Mouse (Mus musculus) hindbrain, postnatal 0 days (tissue): ENCODE data around the gene Ip6k1. TPM values are rescaled to one million over a fixed set of nuclear protein-coding genes. Genes with fewer than 3 reads are reported as not detected.

ENCODE experiments used
- ATAC-seq: fragments of 200-750 bp; cut with Nextera tagmentation; 2 replicates; pipeline ENCODE4 v1.8.0; 2017; ENCODE audit warnings: mild to moderate bottlenecking, moderate TSS enrichment, moderate library complexity
- DNase-seq: peaks from one replicate; pipeline ENCODE4 v3.0.0-alpha.2; 2015; ENCODE audit warnings: low spot score
- H3K27ac ChIP-seq: fragments of 300-500 bp; sonication (generic); 2 replicates; pipeline ENCODE4 v1.5.1; 2014; ENCODE audit warnings: mild to moderate bottlenecking
- H3K27me3 ChIP-seq: fragments of 300-500 bp; sonication (generic); 2 replicates; pipeline ENCODE4 v1.6.1; 2014; ENCODE audit warnings: low read length, mixed read lengths; ENCODE audit not compliant: insufficient read depth
- H3K36me3 ChIP-seq: fragments of 300-500 bp; sonication (generic); 2 replicates; pipeline ENCODE4 v1.6.1; 2014; ENCODE audit warnings: low read length, mixed read lengths; ENCODE audit not compliant: insufficient read depth
- H3K4me1 ChIP-seq: fragments of 300-500 bp; sonication (generic); 2 replicates; pipeline ENCODE4 v1.6.1; 2014; ENCODE audit warnings: antibody characterized with exemption, low read length, mixed read lengths; ENCODE audit not compliant: insufficient read depth
- H3K4me2 ChIP-seq: fragments of 300-500 bp; sonication (generic); 2 replicates; pipeline ENCODE4 v1.6.1; 2014; ENCODE audit warnings: low read depth, mild to moderate bottlenecking, low read length, moderate library complexity, mixed read lengths
- H3K4me3 ChIP-seq: fragments of 300-500 bp; sonication (generic); 2 replicates; pipeline ENCODE4 v1.5.1; 2014; ENCODE audit warnings: low read length
- H3K9ac ChIP-seq: fragments of 300-500 bp; sonication (generic); replicated peaks from 2 replicates; pipeline ENCODE4 v1.6.1; 2014; ENCODE audit warnings: mild to moderate bottlenecking, low read length, moderate library complexity, mixed read lengths
- H3K9me3 ChIP-seq: fragments of 300-500 bp; sonication (generic); 2 replicates; pipeline ENCODE4 v1.6.1; 2016; ENCODE audit warnings: low read length, mixed read lengths
- CTCF ChIP-seq: IDR thresholded peaks from 2 replicates; pipeline ENCODE4 v1.5.1; 2016; ENCODE audit warnings: antibody characterized with exemption, control low read depth, low read depth
- WGBS: fragments of 180-500 bp; shearing (Covaris S2); extraction: QIAGEN DNeasy Blood & Tissue Kit; methylation state at CpG from one replicate; pipeline ENCODE4 v1.1.7; 2014; 5-methylcytosine and 5-hydroxymethylcytosine counted together
- polyA plus RNA-seq: library from polyadenylated mRNA; unstranded; fragments of >200 nt; fragmentation: Nextera tagmentation; extraction: Ambion mirVana; gene quantifications from 2 replicates; pipeline ENCODE4 v1.2.1, GENCODE M21; 2015
- total RNA-seq: library from RNA; depleted of rRNA; stranded (reverse); fragments of >200 nt; gene quantifications from 2 replicates; pipeline ENCODE4 v1.2.3, GENCODE M21; 2014

Ip6k1 gene
- total and polyA plus RNA-seq, 2 experiments from 2014 or later, result 83.6 to 258 TPM

DNA sequence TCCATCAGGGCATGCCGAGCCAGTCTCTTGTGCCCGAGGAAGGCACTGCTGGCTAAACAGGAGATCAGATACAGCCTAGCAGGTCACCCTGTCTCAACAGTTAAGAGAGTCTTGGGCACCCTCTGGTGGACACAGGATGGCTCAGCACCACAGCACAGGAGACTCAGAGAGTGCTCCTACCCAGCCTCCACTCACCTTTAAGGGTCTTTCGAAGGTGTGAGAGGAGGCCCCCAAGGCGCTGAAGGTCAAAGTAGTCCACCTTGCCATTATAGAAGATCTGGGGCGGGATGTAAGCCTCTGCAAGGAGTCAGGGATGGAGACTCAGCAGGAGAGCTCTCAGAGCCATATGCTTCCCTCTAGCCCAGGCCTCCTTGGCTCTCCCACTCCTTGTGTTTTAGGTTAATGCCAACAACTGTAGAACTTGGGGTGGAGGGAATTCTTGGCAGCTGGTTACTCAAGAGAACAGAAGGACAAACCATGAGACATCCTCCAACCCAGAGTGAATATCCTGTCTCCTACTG is 63.2 kb downstream of the Ip6k1 start:
- peaks cover 31% of the 10 kb centered on the region for H3K36me3 ChIP-seq
- 31% methylated on average over 5 of the region's 5 CpGs for WGBS

DNA sequence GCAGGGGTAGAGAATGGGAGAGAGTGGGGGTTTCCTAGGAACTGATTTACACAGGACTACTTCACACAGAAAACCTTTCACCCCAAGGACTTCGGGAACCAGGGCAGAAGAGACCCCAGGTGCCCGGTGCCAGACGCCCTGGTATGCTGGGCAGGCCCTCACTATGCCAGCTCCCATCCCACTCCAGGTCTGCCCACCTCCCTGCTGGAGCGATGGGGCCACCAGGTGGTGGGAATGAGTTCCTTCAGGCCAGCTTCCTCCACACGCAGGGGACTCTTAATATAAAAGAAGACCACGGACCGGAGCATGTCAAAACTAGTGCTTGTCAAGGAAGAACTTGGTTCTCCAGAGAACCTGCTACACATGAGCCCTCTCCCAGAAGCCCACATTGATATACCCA is 64.9 kb downstream of the Ip6k1 start:
- ATAC-seq (no peak), DNase-seq (no peak)
- Histone ChIP-seq H3K27ac (no peak overlapping the region), H3K4me3 (no peak overlapping the region), H3K9ac (no peak overlapping the region), H3K36me3 (peaks cover 38% of the 10 kb centered on the region), H3K27me3 (no peaks in the 10 kb centered on the region), H3K4me1 (no peaks in the 10 kb centered on the region), H3K4me2 (no peak overlapping the region), H3K9me3 (no peaks in the 10 kb centered on the region)
- TF ChIP-seq CTCF, result no peak
- 75% methylated on average over 7 of the region's 7 CpGs for WGBS

More for the DNA sequence above, 63.2 kb downstream of the Ip6k1 start:
- no peak overlapping the region for H3K4me2 ChIP-seq
- no peaks in the 10 kb centered on the region for H3K9me3 ChIP-seq
- DNase-seq (peak; percentile 79), ATAC-seq (peak; percentile 77)
- H3K4me3 ChIP-seq, result no peak overlapping the region
- no peak overlapping the region for H3K9ac ChIP-seq
- no peak overlapping the region for H3K27ac ChIP-seq
- H3K4me1 ChIP-seq, result no peaks in the 10 kb centered on the region
- TF ChIP-seq CTCF, result peak; percentile 79
- no peaks in the 10 kb centered on the region for H3K27me3 ChIP-seq

DNA sequence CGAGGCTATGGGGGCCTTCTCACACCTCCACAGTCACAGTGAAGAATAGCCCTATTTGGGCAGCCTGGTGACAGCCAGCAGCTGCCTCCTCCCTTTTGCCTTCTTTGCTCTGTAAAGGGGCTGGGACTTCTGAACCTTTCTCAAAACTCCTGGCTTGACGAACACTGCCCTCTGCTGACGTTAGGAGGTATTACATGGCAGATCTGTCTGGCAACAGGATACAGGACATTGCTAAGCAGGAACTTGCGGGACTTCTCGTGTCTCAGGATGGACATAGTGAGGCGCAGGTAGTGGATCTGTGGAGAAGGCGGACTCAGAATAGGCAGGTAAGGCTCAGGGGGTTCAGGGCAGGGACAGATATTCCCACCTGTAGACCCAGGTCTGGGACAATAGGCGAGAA is 65.6 kb downstream of the Ip6k1 start:
- Histone ChIP-seq H3K27ac (no peak overlapping the region), H3K36me3 (peaks cover 31% of the 10 kb centered on the region), H3K4me1 (no peaks in the 10 kb centered on the region), H3K4me2 (no peak overlapping the region), H3K4me3 (no peak overlapping the region), H3K27me3 (no peaks in the 10 kb centered on the region), H3K9ac (no peak overlapping the region), H3K9me3 (no peaks in the 10 kb centered on the region)
- ATAC-seq (peak; percentile 19; the same call in 1 of the 2 replicates), DNase-seq (peak; percentile 89)
- peak; percentile 98 for TF ChIP-seq CTCF
- 18% methylated on average over 8 of the region's 8 CpGs for WGBS

DNA sequence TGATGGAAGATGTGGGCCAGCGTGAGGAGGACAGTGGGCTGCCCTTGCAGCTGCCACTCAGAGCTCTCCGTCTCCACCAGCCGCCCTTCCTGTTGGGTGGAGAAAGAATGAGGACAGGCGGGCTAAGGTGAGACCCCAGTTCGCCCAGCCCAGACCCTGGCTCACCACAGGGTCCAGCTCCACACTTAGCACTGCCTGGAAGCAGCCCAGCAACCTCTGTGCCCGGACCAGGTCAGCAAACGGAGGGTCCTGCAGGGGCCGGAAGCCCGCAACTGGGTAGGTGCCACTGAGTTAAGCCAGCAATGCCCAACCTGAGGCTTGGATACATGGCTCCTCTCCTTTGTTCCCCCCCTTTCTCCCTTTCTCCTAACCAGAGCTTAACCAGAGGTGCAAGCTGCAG is 66.7 kb downstream of the Ip6k1 start:
- Histone ChIP-seq H3K9me3 (no peaks in the 10 kb centered on the region), H3K36me3 (peaks cover 20% of the 10 kb centered on the region), H3K27ac (no peak overlapping the region), H3K9ac (no peak overlapping the region), H3K4me1 (no peaks in the 10 kb centered on the region), H3K4me2 (no peak overlapping the region), H3K4me3 (no peak overlapping the region), H3K27me3 (no peaks in the 10 kb centered on the region)
- ATAC-seq (no peak), DNase-seq (no peak)
- no peak for TF ChIP-seq CTCF
- WGBS, result 92% methylated on average over 9 of the region's 9 CpGs

DNA sequence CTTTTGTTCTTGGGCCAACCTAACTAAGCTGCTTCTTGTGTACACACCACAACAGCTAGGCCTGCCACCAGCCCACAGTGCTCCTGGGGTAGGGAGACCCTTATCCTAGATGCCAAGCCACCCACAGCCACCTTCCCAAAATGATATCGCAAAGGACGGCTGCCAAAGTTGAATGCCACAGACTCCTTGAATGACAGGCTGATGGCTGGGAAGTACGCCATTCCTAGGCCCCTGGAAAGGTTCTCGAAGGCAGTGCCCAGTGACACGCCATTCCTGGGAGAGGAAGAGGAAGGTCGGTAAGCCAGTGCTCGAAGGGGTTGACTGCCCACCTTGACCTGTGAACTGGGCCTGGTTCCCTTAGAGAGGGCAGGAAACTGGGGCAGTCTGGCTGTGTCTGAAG is 67.2 kb downstream of the Ip6k1 start:
- no peak for TF ChIP-seq CTCF
- no peak for DNase-seq
- no peaks in the 10 kb centered on the region for H3K9me3 ChIP-seq
- 88% methylated on average over 7 of the region's 7 CpGs for WGBS
- ATAC-seq, result no peak
- no peaks in the 10 kb centered on the region for H3K27me3 ChIP-seq
- H3K36me3 ChIP-seq, result peaks cover 19% of the 10 kb centered on the region
- H3K4me3 ChIP-seq, result no peak overlapping the region
- no peaks in the 10 kb centered on the region for H3K4me1 ChIP-seq
- no peak overlapping the region for H3K4me2 ChIP-seq
- H3K27ac ChIP-seq, result no peak overlapping the region
- no peak overlapping the region for H3K9ac ChIP-seq

DNA sequence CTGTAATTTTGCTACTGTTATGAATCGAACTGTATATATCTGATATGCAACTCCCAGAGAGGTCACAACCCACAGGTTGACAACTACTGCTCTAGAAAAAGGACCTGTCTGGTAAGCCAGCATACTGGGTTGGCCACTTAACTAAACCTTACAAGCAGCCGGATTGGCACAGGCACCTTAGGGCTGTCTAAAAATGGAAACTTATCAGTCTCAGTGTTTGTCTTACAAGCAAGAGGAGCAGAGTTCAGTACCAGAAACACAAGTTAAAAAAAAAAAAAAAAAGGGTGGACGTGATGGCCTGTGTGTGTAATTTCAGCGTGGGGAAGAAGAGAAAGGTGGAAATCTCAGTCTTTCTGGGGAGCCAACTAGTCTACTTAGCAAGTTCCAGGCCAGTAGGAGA is 69.5 kb downstream of the Ip6k1 start:
- no peak overlapping the region for H3K9ac ChIP-seq
- DNase-seq, result no peak
- H3K36me3 ChIP-seq, result peaks cover 19% of the 10 kb centered on the region
- no peaks in the 10 kb centered on the region for H3K9me3 ChIP-seq
- 90% methylated on average over 4 of the region's 4 CpGs for WGBS
- no peak overlapping the region for H3K4me3 ChIP-seq
- no peak overlapping the region for H3K27ac ChIP-seq
- no peak overlapping the region for H3K4me2 ChIP-seq
- TF ChIP-seq CTCF, result no peak
- H3K4me1 ChIP-seq, result no peaks in the 10 kb centered on the region
- ATAC-seq, result no peak
- H3K27me3 ChIP-seq, result no peaks in the 10 kb centered on the region

DNA sequence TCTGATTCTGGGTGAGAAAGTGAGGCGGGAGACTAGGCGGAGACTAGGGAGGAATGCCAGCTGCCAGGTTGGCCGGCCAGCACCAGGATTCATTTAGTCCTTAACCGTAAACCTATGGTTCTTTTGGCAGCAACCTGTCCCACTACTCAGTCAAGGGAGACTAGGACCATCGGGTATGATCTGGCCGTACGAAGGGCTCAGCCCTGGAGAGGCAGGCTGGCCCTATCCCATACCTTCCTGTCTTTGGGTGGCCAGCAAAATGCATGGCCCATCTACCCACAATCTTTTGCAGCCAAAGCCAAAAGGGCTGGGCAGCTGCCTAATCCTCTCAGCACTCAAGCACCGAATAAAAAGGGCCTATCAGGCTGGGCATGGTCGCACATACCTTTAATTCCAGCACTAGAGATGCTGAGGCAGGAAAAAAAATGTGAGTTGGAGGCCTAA is 70.2 kb downstream of the Ip6k1 start:
- no peak overlapping the region for H3K27ac ChIP-seq
- WGBS, result 62% methylated on average over 9 of the region's 9 CpGs
- H3K9me3 ChIP-seq, result no peaks in the 10 kb centered on the region
- H3K4me2 ChIP-seq, result no peak overlapping the region
- H3K9ac ChIP-seq, result no peak overlapping the region
- H3K4me1 ChIP-seq, result no peaks in the 10 kb centered on the region
- ATAC-seq, result no peak
- TF ChIP-seq CTCF, result no peak
- H3K36me3 ChIP-seq, result peaks cover 19% of the 10 kb centered on the region
- no peak for DNase-seq
- H3K4me3 ChIP-seq, result no peak overlapping the region
- no peaks in the 10 kb centered on the region for H3K27me3 ChIP-seq
